Mouse (Mus musculus): Measurements from ENCODE around the gene Taok3. TPM values are rescaled to one million over a fixed set of nuclear protein-coding genes. Genes with fewer than 3 reads are reported as not detected.

The Taok3 gene
- polyA plus RNA-seq, 1 experiment from 2014 or later, result 14.3 TPM

DNA sequence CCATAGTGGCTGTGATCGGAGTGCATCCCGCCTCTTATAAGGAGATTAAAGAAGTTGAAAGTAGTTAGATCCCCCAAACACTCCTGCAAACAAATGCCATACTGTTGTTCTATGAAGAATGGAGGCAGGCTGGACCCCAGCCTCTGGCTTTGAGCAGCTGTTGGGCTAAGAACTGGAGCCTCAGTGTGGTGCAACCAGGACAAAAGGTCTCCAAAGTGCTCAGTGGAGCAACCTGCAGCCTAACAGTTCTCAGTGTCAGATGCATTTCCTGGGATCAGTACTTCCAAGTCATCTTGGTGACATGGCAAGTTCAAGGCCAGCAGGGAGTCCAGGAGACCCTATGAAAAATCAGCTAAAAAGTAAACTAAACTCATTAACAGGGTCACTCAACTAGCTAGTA lies 45.0 kb downstream of the Taok3 start:
- H3K4me3 ChIP-seq, result no peak overlapping the region
- no peaks in the 10 kb centered on the region for H3K36me3 ChIP-seq
- ATAC-seq (ENCODE audit: insufficient number of reproducible peaks, insufficient read depth, low FRiP score, low TSS enrichment, low read depth), result no peak
- no peaks in the 10 kb centered on the region for H3K4me1 ChIP-seq
- no peak overlapping the region for H3K9ac ChIP-seq
- H3K4me2 ChIP-seq, result no peak overlapping the region
- no peaks in the 10 kb centered on the region for H3K9me3 ChIP-seq
- no peak overlapping the region for H3K27ac ChIP-seq
- H3K27me3 ChIP-seq, result no peaks in the 10 kb centered on the region
- WGBS, result 91% methylated on average over 2 of the region's 2 CpGs

DNA sequence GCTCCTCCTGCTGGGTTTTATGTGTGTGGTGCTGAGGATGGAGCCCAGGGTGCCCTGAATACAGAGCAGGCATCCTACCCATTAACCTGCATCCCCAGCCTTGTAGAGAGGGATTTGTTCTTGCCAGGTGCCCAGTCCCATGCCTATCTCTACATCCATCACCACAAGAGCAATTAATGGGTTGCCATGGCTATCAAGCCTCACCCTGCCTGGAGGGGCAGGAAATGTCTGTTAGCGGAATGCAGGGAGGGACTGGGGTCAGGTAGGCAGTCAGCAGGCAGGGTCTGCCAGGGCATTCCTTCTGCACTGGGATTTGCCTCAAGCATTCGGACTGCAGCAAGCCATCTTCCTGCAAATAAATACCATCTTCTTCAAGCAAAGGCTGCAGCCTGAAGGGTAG lies 46.0 kb downstream of the Taok3 start:
- no peak for ATAC-seq (ENCODE audit: insufficient number of reproducible peaks, insufficient read depth, low FRiP score, low TSS enrichment, low read depth)
- H3K4me2 ChIP-seq, result no peak overlapping the region
- no peak overlapping the region for H3K4me3 ChIP-seq
- no peaks in the 10 kb centered on the region for H3K27me3 ChIP-seq
- no peak overlapping the region for H3K9ac ChIP-seq
- no peak overlapping the region for H3K27ac ChIP-seq
- H3K4me1 ChIP-seq, result no peaks in the 10 kb centered on the region
- no peaks in the 10 kb centered on the region for H3K36me3 ChIP-seq
- no peaks in the 10 kb centered on the region for H3K9me3 ChIP-seq
- WGBS, result 33% methylated on average over 2 of the region's 2 CpGs

DNA sequence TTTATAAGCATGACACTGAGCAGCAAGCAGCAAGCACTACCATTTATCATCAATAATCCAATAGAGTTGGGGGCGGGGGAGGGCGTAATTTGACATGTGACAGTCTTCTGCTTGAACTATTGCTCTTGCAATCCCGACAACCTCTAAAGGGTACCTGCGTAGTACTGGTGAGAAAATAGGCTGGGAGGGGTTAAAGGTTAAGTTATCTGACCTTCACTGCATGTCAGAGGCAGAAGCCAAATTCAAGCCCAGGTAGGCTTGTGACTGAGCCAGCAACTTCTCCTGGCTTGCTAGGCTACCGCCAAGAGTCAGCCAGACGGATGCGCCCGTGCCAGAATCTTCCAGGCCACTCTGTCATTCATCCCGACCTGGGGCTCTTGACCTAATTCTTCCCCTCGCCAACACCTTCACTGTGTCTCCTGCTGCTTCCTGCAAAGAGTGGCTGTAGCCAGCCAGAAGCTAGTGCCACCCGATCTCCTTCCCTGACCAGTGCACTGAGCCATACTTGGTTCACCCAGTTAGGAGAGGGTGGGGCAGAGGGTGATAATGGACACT lies 47.0 kb downstream of the Taok3 start:
- 83% methylated on average over 11 of the region's 11 CpGs for whole genome bisulfite sequencing
- Histone ChIP-seq H3K4me3 (no peak overlapping the region), H3K9ac (no peak overlapping the region), H3K4me2 (no peak overlapping the region), H3K27me3 (no peaks in the 10 kb centered on the region), H3K9me3 (no peaks in the 10 kb centered on the region), H3K36me3 (no peaks in the 10 kb centered on the region), H3K4me1 (no peaks in the 10 kb centered on the region), H3K27ac (no peak overlapping the region)
- ATAC-seq (ENCODE audit: insufficient number of reproducible peaks, insufficient read depth, low FRiP score, low TSS enrichment, low read depth), result no peak

DNA sequence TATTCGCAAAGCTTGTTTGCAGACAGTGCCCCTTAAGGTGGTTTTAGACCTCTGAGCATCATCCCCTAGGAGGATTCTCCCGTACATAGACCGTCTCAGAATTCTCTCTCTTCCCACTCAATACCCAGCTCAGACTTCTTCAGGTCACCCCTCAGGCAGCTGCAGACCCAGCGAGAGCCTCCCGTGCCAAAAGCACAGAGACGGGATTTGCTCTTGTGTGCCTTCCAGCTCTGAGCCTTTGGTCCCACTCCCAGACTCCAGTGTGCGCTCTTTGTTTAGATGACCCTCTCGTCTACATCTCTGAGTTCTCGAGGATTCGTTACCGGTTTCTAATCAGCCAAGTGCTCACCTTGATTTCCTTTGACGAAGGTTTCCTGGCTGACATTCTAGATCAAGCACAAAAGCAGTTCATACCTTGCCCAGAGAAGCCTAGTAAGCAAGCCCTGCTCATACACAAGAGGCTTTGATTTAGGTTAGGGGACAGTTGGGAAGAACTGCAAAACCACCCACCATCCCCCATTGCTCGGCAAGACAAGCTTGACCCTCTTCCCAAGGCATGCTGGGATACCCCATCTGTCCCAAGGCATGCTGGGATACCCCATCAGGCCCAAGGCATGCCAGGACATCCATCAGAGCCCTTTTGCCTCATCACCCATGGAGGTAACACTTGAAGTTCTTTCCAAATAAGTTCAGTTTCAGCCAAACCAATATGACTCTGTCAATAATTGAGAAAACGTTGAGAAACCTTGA lies 48.6 kb downstream of the Taok3 start:
- Histone ChIP-seq H3K36me3 (no peaks in the 10 kb centered on the region), H3K4me1 (no peaks in the 10 kb centered on the region), H3K27ac (no peak overlapping the region), H3K9me3 (no peaks in the 10 kb centered on the region), H3K4me3 (no peak overlapping the region), H3K4me2 (no peak overlapping the region), H3K27me3 (no peaks in the 10 kb centered on the region), H3K9ac (no peak overlapping the region)
- 85% methylated on average over 14 of the region's 14 CpGs for WGBS
- no peak for ATAC-seq (ENCODE audit: insufficient number of reproducible peaks, insufficient read depth, low FRiP score, low TSS enrichment, low read depth)

- H3K27ac ChIP-seq, result no peak overlapping the region
- 95% methylated on average over 7 of the region's 7 CpGs for WGBS
- no peaks in the 10 kb centered on the region for H3K27me3 ChIP-seq
- H3K9ac ChIP-seq, result no peak overlapping the region
- no peaks in the 10 kb centered on the region for H3K36me3 ChIP-seq
- H3K4me3 ChIP-seq, result no peak overlapping the region
- no peak overlapping the region for H3K4me2 ChIP-seq
- no peaks in the 10 kb centered on the region for H3K9me3 ChIP-seq
- no peaks in the 10 kb centered on the region for H3K4me1 ChIP-seq
- ATAC-seq (ENCODE audit: insufficient number of reproducible peaks, insufficient read depth, low FRiP score, low TSS enrichment, low read depth), result no peak
Observed at GRCm38 (mm10) chr5:117174057-117174456, 54.1 kb downstream of the Taok3 start.

- Histone ChIP-seq H3K4me2 (no peak overlapping the region), H3K27ac (no peak overlapping the region), H3K27me3 (no peaks in the 10 kb centered on the region), H3K36me3 (no peaks in the 10 kb centered on the region), H3K9ac (no peak overlapping the region), H3K4me1 (no peaks in the 10 kb centered on the region), H3K4me3 (no peak overlapping the region), H3K9me3 (no peaks in the 10 kb centered on the region)
- ATAC-seq (ENCODE audit: insufficient number of reproducible peaks, insufficient read depth, low FRiP score, low TSS enrichment, low read depth), result no peak
- 70% methylated on average over 8 of the region's 8 CpGs for WGBS
Observed at GRCm38 (mm10) chr5:117175896-117176295, 56.0 kb downstream of the Taok3 start.

GRCm38 (mm10) chr5:117178079-117178478 lies 58.1 kb downstream of the Taok3 start:
- no peak for ATAC-seq (ENCODE audit: insufficient number of reproducible peaks, insufficient read depth, low FRiP score, low TSS enrichment, low read depth)
- Histone ChIP-seq H3K36me3 (no peaks in the 10 kb centered on the region), H3K4me2 (no peak overlapping the region), H3K27ac (no peak overlapping the region), H3K9ac (no peak overlapping the region), H3K4me3 (no peak overlapping the region), H3K4me1 (no peaks in the 10 kb centered on the region), H3K27me3 (no peaks in the 10 kb centered on the region), H3K9me3 (no peaks in the 10 kb centered on the region)
- 45% methylated on average over 6 of the region's 6 CpGs for WGBS

DNA sequence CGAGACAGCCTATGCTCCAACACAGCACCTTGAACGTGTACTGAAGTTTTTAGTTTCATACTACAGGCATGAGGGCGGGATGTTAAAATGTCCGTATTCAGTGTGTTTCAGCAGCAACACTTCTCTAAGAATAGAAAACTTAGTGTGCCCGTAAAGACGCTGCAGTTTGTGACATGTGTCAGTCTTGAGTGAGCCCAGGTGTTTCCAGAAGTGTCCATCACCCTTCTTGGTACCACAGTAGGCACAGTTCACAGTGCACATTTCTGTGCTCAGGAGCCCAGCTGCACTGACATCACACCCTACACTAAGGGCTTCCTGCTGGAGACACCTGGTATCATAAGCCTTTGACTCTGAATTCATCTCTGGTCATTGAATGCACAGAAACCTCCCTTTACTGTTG lies 58.6 kb downstream of the Taok3 start:
- no peak for ATAC-seq (ENCODE audit: insufficient number of reproducible peaks, insufficient read depth, low FRiP score, low TSS enrichment, low read depth)
- H3K9ac ChIP-seq, result no peak overlapping the region
- H3K36me3 ChIP-seq, result no peaks in the 10 kb centered on the region
- H3K27ac ChIP-seq, result no peak overlapping the region
- H3K4me3 ChIP-seq, result no peak overlapping the region
- H3K27me3 ChIP-seq, result no peaks in the 10 kb centered on the region
- WGBS, result 39% methylated on average over 6 of the region's 6 CpGs
- H3K9me3 ChIP-seq, result no peaks in the 10 kb centered on the region
- no peak overlapping the region for H3K4me2 ChIP-seq
- H3K4me1 ChIP-seq, result no peaks in the 10 kb centered on the region

DNA sequence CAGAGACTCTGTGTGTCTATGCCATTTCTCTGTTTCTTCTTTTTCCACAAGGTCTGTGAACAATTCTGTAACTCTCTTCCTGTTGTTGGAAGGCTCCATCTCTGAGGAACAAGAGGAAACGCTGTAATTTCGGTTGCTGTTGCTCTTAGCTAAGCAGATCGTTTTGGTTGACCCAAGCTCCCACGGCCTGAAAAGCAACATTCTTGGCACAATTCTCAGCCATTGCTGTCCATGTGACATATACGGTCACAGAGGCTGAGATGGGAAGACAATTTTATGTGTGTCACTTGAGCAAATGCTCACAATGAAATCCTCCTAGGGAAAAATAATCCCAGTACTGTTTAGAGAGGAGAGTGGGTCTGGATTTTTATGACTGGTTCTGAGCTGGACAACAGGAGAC lies 62.0 kb downstream of the Taok3 start:
- H3K4me1 ChIP-seq, result no peaks in the 10 kb centered on the region
- no peak for ATAC-seq (ENCODE audit: insufficient number of reproducible peaks, insufficient read depth, low FRiP score, low TSS enrichment, low read depth)
- H3K36me3 ChIP-seq, result peaks cover 14% of the 10 kb centered on the region; the same call in 1 of the 2 replicates
- no peak overlapping the region for H3K9ac ChIP-seq
- H3K4me2 ChIP-seq, result no peak overlapping the region
- H3K27me3 ChIP-seq, result no peaks in the 10 kb centered on the region
- no peak overlapping the region for H3K27ac ChIP-seq
- no peak overlapping the region for H3K4me3 ChIP-seq
- 0 out of 2 replicates have a peak, but pooled peaks cover 3% of the 10 kb centered on the region for H3K9me3 ChIP-seq
- WGBS, result 76% methylated on average over 5 of the region's 5 CpGs

- Histone ChIP-seq H3K4me1 (no peaks in the 10 kb centered on the region), H3K4me2 (no peak overlapping the region), H3K4me3 (no peak overlapping the region), H3K9me3 (0 out of 2 replicates have a peak, but pooled peaks cover 3% of the 10 kb centered on the region), H3K27me3 (no peaks in the 10 kb centered on the region), H3K27ac (no peak overlapping the region), H3K36me3 (peaks cover 14% of the 10 kb centered on the region; the same call in 1 of the 2 replicates), H3K9ac (no peak overlapping the region)
- no peak for ATAC-seq (ENCODE audit: insufficient number of reproducible peaks, insufficient read depth, low FRiP score, low TSS enrichment, low read depth)
- 66% methylated on average over 3 of the region's 3 CpGs for WGBS
Observed at GRCm38 (mm10) chr5:117182411-117182810, 62.5 kb downstream of the Taok3 start.

- Histone ChIP-seq H3K27me3 (no peaks in the 10 kb centered on the region), H3K4me3 (no peak overlapping the region), H3K9me3 (0 out of 2 replicates have a peak, but pooled peaks cover 3% of the 10 kb centered on the region), H3K36me3 (peaks cover 14% of the 10 kb centered on the region; the same call in 1 of the 2 replicates), H3K4me2 (no peak overlapping the region), H3K9ac (no peak overlapping the region), H3K4me1 (no peaks in the 10 kb centered on the region), H3K27ac (no peak overlapping the region)
- 85% methylated on average over 6 of the region's 6 CpGs for WGBS
- ATAC-seq (ENCODE audit: insufficient number of reproducible peaks, insufficient read depth, low FRiP score, low TSS enrichment, low read depth), result no peak
Observed at GRCm38 (mm10) chr5:117184832-117185231, 64.9 kb downstream of the Taok3 start.

GRCm38 (mm10) chr5:117185673-117186072 lies 65.7 kb downstream of the Taok3 start:
- Histone ChIP-seq H3K9me3 (0 out of 2 replicates have a peak, but pooled peaks cover 3% of the 10 kb centered on the region), H3K27ac (no peak overlapping the region), H3K27me3 (no peaks in the 10 kb centered on the region), H3K4me3 (no peak overlapping the region), H3K36me3 (peaks cover 14% of the 10 kb centered on the region; the same call in 1 of the 2 replicates), H3K4me2 (no peak overlapping the region), H3K4me1 (no peaks in the 10 kb centered on the region), H3K9ac (no peak overlapping the region)
- 94% methylated on average over 7 of the region's 7 CpGs for WGBS
- no peak for ATAC-seq (ENCODE audit: insufficient number of reproducible peaks, insufficient read depth, low FRiP score, low TSS enrichment, low read depth)

All from embryonic facial prominence, embryonic 13.5 days (tissue).